Mouse (Mus musculus): ENCODE results near the gene Erbb2.

The Erbb2 gene

GRCm38 (mm10) chr11:98458121-98458990 lies 46.1 kb downstream of the Erbb2 start:
- no peak for DNase-seq (ENCODE audit: low spot score)

GRCm38 (mm10) chr11:98459071-98459741 lies 46.9 kb downstream of the Erbb2 start:
- DNase-seq (ENCODE audit: low spot score): no peak

DNA sequence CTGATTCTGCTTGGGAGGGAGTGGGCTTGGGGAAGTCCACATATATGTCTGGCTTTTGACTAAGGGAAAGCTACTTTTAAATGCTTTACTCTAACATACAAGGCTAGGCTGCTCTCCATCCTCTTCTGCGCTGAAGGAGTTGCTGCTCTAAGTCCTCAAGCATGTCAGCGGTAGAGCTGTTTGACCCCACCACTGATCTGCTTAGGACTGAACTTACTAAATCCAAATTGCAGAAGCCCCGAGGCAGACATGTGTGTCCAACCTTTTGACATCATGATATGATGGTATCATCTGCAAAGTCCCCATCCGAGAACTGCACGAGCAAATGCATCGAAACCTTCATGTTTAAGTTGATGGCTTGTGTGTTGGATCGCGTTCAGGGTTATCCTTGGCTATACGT lies 47.6 kb downstream of the Erbb2 start:
- no peak for DNase-seq (ENCODE audit: low spot score)

- DNase-seq (ENCODE audit: low spot score): no peak
Measured at GRCm38 (mm10) chr11:98461109-98461720, 48.9 kb downstream of the Erbb2 start.

- DNase-seq (ENCODE audit: low spot score): no peak
Measured at GRCm38 (mm10) chr11:98462255-98462654, 50.0 kb downstream of the Erbb2 start.

GRCm38 (mm10) chr11:98463911-98464310 lies 51.6 kb downstream of the Erbb2 start:
- no peak for DNase-seq (ENCODE audit: low spot score)

DNA sequence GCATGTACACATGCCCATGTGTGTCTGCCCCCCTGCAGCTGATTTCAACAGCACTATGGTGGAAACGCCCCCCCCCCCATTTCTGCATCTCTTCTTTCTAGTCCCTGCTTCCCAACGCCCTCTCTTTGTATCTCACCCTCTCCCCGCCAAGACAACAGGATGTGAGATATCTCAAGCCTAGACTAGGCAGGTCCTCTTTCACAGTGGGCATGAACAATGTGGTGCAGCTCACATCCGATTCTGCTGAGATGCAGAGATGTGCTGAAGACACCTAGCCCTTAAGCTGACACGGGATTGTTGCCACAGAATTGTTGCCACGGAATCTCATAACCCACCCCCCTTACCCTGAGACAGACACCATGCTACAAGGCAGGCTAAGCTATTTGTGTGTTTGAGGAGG lies 52.2 kb downstream of the Erbb2 start:
- no peak for DNase-seq (ENCODE audit: low spot score)

- DNase-seq (ENCODE audit: low spot score): no peak
Measured at GRCm38 (mm10) chr11:98469761-98470714, 57.8 kb downstream of the Erbb2 start.

DNA sequence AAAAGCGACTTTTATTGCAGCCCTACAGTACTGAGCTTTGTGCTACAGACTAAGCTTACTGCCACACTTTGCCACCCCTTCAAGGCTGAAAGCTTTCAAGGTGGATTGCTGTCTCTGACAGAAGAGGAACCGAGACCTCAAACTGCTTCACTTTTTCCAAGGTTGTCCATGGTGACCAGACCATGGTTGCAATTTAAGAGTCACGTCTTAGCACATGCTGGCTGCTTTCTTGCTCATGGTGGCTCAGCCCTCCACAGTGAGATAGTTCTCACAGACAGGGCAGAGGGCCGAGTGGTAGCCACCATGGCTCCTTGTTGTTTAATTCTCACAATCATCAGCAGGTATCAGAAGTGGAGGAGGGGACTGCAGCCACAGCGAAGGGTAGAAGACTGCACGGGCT lies 58.5 kb downstream of the Erbb2 start:
- DNase-seq (ENCODE audit: low spot score): no peak

- no peak for DNase-seq (ENCODE audit: low spot score)
Measured at GRCm38 (mm10) chr11:98472696-98473095, 60.4 kb downstream of the Erbb2 start.

DNA sequence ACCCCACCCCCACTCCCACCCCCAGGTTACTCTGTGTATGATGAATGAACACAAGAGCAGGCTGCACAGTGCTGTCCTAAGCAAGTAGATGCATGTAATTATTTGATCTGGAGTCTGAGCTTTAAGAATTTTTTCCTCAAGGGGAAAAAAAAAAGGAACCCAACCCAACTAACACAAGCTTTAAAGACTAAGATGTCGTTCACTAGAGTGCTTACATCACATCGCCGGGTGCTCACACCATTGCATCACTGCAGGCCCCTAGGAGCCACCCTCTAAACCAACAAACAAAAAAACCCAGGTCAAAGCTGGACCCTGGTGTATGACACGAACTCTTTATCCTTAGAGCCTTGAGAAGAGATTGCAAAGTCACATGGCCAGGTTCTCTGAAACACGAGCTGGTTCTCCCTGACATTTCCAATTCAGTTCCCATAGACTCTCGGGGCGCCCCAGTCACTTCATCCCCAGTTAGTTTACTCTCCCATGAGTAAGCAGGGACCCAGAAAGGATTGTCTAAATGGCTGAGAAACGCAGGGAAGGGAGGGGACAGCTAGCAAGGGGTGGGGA lies 61.7 kb downstream of the Erbb2 start:
- DNase-seq (ENCODE audit: low spot score): no peak

DNA sequence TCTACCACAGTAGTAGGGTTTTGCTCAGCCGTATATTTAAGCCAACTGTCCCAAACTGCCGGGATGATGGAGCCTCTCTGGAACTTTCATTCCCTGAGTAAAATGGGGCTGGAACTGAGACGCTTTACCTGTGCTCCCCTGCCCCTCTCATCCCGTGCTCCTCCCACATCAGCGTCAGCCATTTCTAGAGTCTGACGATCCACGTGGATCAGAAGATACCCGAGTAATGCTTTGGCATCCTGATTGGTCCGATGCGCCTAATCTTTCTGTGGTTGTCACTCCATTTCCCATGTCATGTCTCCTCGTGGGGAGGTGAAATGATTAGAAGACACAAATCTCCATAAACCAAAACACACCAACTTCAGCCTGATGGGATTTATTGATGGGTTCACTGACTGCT lies 62.7 kb downstream of the Erbb2 start:
- DNase-seq (ENCODE audit: low spot score): no peak

- no peak for DNase-seq (ENCODE audit: low spot score)
Measured at GRCm38 (mm10) chr11:98475630-98476433, 63.6 kb downstream of the Erbb2 start.

- no peak for DNase-seq (ENCODE audit: low spot score)
Measured at GRCm38 (mm10) chr11:98476434-98476807, 64.2 kb downstream of the Erbb2 start.

GRCm38 (mm10) chr11:98477011-98477701 lies 64.9 kb downstream of the Erbb2 start:
- no peak for DNase-seq (ENCODE audit: low spot score)

- no peak for DNase-seq (ENCODE audit: low spot score)
Measured at GRCm38 (mm10) chr11:98479026-98479939, 67.0 kb downstream of the Erbb2 start.

GRCm38 (mm10) chr11:98479940-98480497 lies 67.7 kb downstream of the Erbb2 start:
- DNase-seq (ENCODE audit: low spot score): no peak

GRCm38 (mm10) chr11:98481231-98481630 lies 69.0 kb downstream of the Erbb2 start:
- DNase-seq (ENCODE audit: low spot score): no peak

DNA sequence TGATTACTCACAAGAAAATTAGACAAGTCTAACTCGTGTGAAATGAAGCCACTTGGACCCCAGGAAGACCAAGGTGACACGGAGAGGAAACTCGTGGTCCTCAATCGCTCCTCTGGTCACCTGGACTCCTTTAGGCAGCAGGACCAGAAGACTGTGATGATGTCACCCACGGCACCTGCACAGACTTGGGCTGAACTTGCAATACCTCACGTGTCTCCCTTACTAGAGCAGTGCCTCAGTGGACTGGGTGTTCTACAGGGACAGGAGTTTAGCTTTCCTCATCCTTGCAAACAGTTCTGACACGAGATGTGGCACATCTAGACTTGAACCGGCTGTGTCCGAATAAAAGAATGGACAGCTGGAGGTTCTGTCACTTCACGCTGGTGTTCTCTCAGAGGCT lies 69.8 kb downstream of the Erbb2 start:
- DNase-seq (ENCODE audit: low spot score): no peak
